Mouse (Mus musculus) G1E (cell line): ENCODE data around the gene Myo1f. TPM values are rescaled to one million over a fixed set of nuclear protein-coding genes. Genes with fewer than 3 reads are reported as not detected.
"Not testable (repeated sequence)": the region's sequence is repeated elsewhere in the genome, so short reads cannot be mapped to it uniquely, and the experiment has no call there.

Source experiments
- ATAC-seq: 2 replicates; pipeline ENCODE4 v1.8.0; 2016; ENCODE audit warnings: mild to moderate bottlenecking; ENCODE audit not compliant: insufficient number of reproducible peaks, poor library complexity, low FRiP score, severe bottlenecking; ENCODE audit errors: extremely low read depth
- DNase-seq: peaks from one replicate; pipeline ENCODE4 v3.0.0; 2012; ENCODE audit warnings: low spot score
- H3K27me3 ChIP-seq: 2 replicates; pipeline ENCODE4 v1.6.1; 2012; ENCODE audit warnings: mild to moderate bottlenecking, low read length, inconsistent platforms; ENCODE audit not compliant: insufficient read depth
- H3K36me3 ChIP-seq: replicated peaks from 2 replicates; pipeline ENCODE3; 2012; ENCODE audit warnings: mild to moderate bottlenecking, inconsistent platforms
- H3K4me1 ChIP-seq: 2 replicates; pipeline ENCODE4 v1.6.1; 2012; ENCODE audit warnings: low read depth, low read length, inconsistent platforms, mixed read lengths; ENCODE audit not compliant: insufficient read depth
- H3K4me3 ChIP-seq: 2 replicates; pipeline ENCODE4 v1.5.1; 2012; ENCODE audit warnings: low read depth, mild to moderate bottlenecking, inconsistent platforms, low read length, moderate library complexity, mixed read lengths
- H3K9me3 ChIP-seq: replicated peaks from 2 replicates; pipeline ENCODE4 v1.6.1; 2012; ENCODE audit warnings: inconsistent platforms
- CTCF ChIP-seq: IDR thresholded peaks from 2 replicates; pipeline ENCODE4 v1.5.1; 2012; ENCODE audit warnings: low read depth, low read length, inconsistent platforms, mixed read lengths
- GATA1 ChIP-seq: IDR thresholded peaks from 2 replicates; pipeline ENCODE4 v1.6.1; 2012; ENCODE audit warnings: borderline replicate concordance, low read length, inconsistent platforms, mixed read lengths
- GATA2 ChIP-seq: IDR thresholded peaks from 2 replicates; pipeline ENCODE4 v1.6.1; 2012; ENCODE audit warnings: low read depth, low read length, inconsistent platforms, borderline replicate concordance
- POLR2AphosphoS5 ChIP-seq: IDR thresholded peaks from 2 replicates; pipeline ENCODE4 v1.6.1; 2012; ENCODE audit warnings: low read depth, low read length, inconsistent platforms; ENCODE audit not compliant: insufficient replicate concordance
- TAL1 ChIP-seq: conservative IDR thresholded peaks from 2 replicates; pipeline ENCODE4 v1.6.1; 2012; ENCODE audit warnings: low read depth, low read length, inconsistent platforms, mixed read lengths
- polyA plus RNA-seq: library from polyadenylated mRNA; stranded (reverse); fragments of >175 nt; gene quantifications from 2 replicates; pipeline ENCODE4 v1.2.3, GENCODE M21; 2012
- total RNA-seq, 2 experiments: library from RNA; stranded (forward) in 1 of 2; stranded (reverse) in 1 of 2; fragments of 200-1000 nt in 1 of 2; fragments of >200 nt in 1 of 2; fragmentation: Nextera tagmentation in 1 of 2; gene quantifications; 2 replicates each; pipeline ENCODE4 v1.2.3; 2014 to 2017

Gene Myo1f
- total and polyA plus RNA-seq, 3 experiments: 0.17 to 2.1 (median 0.90) TPM

GRCm38 (mm10) chr17:33598506-33598905, 43.0 kb downstream of the Myo1f start:
- Histone ChIP-seq H3K9me3 (peaks cover 12% of the 10 kb centered on the region), H3K4me3 (no peak overlapping the region), H3K4me1 (no peaks in the 10 kb centered on the region), H3K27me3 (no peaks in the 10 kb centered on the region; the same call in 1 of the 2 replicates), H3K36me3 (no peaks in the 10 kb centered on the region)
- DNase-seq: no peak
- no peak for ATAC-seq
- TF ChIP-seq POLR2AphosphoS5: no peak
- no peak for TF ChIP-seq GATA1
- no peak for TF ChIP-seq CTCF
- no peak for TF ChIP-seq TAL1
- TF ChIP-seq GATA2: no peak

GRCm38 (mm10) chr17:33599836-33600475, 44.4 kb downstream of the Myo1f start:
- TF ChIP-seq TAL1 (no peak), GATA2 (no peak), POLR2AphosphoS5 (no peak), CTCF (no peak), GATA1 (no peak)
- Histone ChIP-seq H3K9me3 (peaks cover 12% of the 10 kb centered on the region), H3K27me3 (no peaks in the 10 kb centered on the region; the same call in 1 of the 2 replicates), H3K36me3 (no peaks in the 10 kb centered on the region), H3K4me3 (no peak overlapping the region), H3K4me1 (no peaks in the 10 kb centered on the region)
- no peak for DNase-seq
- ATAC-seq: no peak

GRCm38 (mm10) chr17:33600831-33601230, 45.3 kb downstream of the Myo1f start:
- ATAC-seq (no peak), DNase-seq (no peak)
- no peaks in the 10 kb centered on the region for H3K36me3 ChIP-seq
- H3K4me3 ChIP-seq: no peak overlapping the region
- no peaks in the 10 kb centered on the region; the same call in 1 of the 2 replicates for H3K27me3 ChIP-seq
- H3K9me3 ChIP-seq: peaks cover 12% of the 10 kb centered on the region
- TF ChIP-seq CTCF (no peak), POLR2AphosphoS5 (no peak), TAL1 (no peak)
- no peaks in the 10 kb centered on the region for H3K4me1 ChIP-seq

- no peaks in the 10 kb centered on the region for H3K36me3 ChIP-seq
- peaks cover 3% of the 10 kb centered on the region for H3K27me3 ChIP-seq
- peaks cover 12% of the 10 kb centered on the region for H3K9me3 ChIP-seq
- DNase-seq (no peak), ATAC-seq (no peak)
- no peaks in the 10 kb centered on the region for H3K4me1 ChIP-seq
- TF ChIP-seq GATA2 (no peak), POLR2AphosphoS5 (no peak), CTCF (no peak), GATA1 (no peak), TAL1 (no peak)
- no peak overlapping the region for H3K4me3 ChIP-seq
Measured at GRCm38 (mm10) chr17:33601947-33602346, 46.4 kb downstream of the Myo1f start.

GRCm38 (mm10) chr17:33607273-33607672, 51.8 kb downstream of the Myo1f start:
- no peak for TF ChIP-seq GATA1
- no peak for TF ChIP-seq POLR2AphosphoS5
- no peak for TF ChIP-seq CTCF
- no peak for TF ChIP-seq TAL1
- no peak for TF ChIP-seq GATA2
- no peaks in the 10 kb centered on the region for H3K9me3 ChIP-seq
- no peak for ATAC-seq
- H3K36me3 ChIP-seq: no peaks in the 10 kb centered on the region
- no peak overlapping the region for H3K4me3 ChIP-seq
- peaks cover 6% of the 10 kb centered on the region for H3K27me3 ChIP-seq
- H3K4me1 ChIP-seq: peaks cover 4% of the 10 kb centered on the region; the same call in 1 of the 2 replicates
- no peak for DNase-seq

- Histone ChIP-seq H3K4me3 (no peak overlapping the region), H3K36me3 (no peaks in the 10 kb centered on the region), H3K27me3 (peaks cover 6% of the 10 kb centered on the region; the same call in 1 of the 2 replicates), H3K9me3 (no peaks in the 10 kb centered on the region), H3K4me1 (peaks cover 4% of the 10 kb centered on the region; the same call in 1 of the 2 replicates)
- no peak for TF ChIP-seq POLR2AphosphoS5
- TF ChIP-seq GATA2: no peak
- no peak for TF ChIP-seq CTCF
- no peak for TF ChIP-seq GATA1
- TF ChIP-seq TAL1: no peak
- DNase-seq (no peak), ATAC-seq (no peak)
Measured at GRCm38 (mm10) chr17:33610548-33610947, 55.0 kb downstream of the Myo1f start.

- not testable (repeated sequence) for H3K9me3 ChIP-seq, H3K4me3 ChIP-seq, H3K36me3 ChIP-seq, ATAC-seq, H3K4me1 ChIP-seq, H3K27me3 ChIP-seq, DNase-seq
Measured at GRCm38 (mm10) chr17:33613726-33614125, 58.2 kb downstream of the Myo1f start.
